Mouse (Mus musculus) brain, embryonic 14.5 days (tissue): ENCODE data around the gene Oxgr1.
A peak's percentile ranks its signal among the peaks of the same experiment; 100 is the strongest.

ENCODE experiments used
- CTCF ChIP-seq: fragments of 200-500 bp; IDR thresholded peaks from 2 replicates; pipeline ENCODE4 v1.5.1; 2012; ENCODE audit warnings: inconsistent platforms, mild to moderate bottlenecking, moderate library complexity, borderline replicate concordance; ENCODE audit not compliant: insufficient read depth, insufficient read length; ENCODE audit errors: extremely low read depth
- POLR2A ChIP-seq: fragments of 200-500 bp; IDR thresholded peaks from 2 replicates; pipeline ENCODE4 v1.6.1; 2012; ENCODE audit warnings: mild to moderate bottlenecking, inconsistent platforms, borderline replicate concordance; ENCODE audit not compliant: poor library complexity, insufficient read depth, insufficient read length, severe bottlenecking; ENCODE audit errors: extremely low read depth

DNA sequence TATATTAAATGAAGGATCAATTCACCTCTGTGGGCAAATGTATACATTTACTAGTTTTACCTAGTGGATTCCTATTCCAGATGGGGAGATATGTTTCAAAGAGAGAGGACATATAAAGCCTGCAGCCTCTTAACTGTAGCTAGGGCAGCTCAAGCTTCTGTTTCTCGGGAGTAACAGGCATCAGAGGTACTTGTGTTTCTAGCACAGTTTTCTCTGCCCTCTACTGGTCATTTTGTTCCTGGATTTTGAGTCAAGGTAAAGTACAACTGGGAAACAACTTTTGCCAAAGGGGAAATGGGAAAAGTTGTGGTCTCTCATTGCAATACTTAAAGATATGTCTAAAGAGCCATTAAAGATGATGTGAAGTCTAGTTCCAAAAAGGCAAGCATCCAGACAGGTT is 37.1 kb downstream of the Oxgr1 start:
- TF ChIP-seq CTCF (peak; percentile 43; the same call in 1 of the 2 replicates), POLR2A (no peak)
